Mouse (Mus musculus): ENCODE measurements around the gene Zfp119b. TPM values are rescaled to one million over a fixed set of nuclear protein-coding genes. Genes with fewer than 3 reads are reported as not detected.
"Not testable (repeated sequence)": the region's sequence is repeated elsewhere in the genome, so short reads cannot be mapped to it uniquely, and the experiment has no call there.

The Zfp119b gene
- polyA plus RNA-seq, 1 experiment from 2014 or later = 6.1 TPM

DNA sequence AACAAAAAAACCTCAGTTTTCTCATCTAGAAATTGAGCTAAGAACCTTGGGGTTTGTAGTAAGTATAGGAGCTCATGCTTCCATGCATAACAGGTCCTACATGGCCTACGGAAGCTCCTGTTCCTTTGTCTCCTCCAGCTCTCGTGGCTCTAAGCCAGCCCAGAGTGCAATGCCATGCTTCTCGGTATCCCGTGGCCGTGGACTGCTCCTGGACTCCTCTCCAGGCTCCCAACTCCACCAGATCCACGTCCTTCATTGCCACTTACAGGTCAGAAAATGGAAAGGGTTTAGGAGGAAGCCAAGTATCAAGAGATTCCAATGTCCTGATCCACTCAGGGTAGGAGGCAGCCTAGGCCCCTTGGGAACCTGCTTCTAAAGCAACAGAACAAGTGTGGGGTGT is 4.5 kb upstream of the Zfp119b start:
- H3K4me3 ChIP-seq (ENCODE audit: low read depth, low read length) = no peak overlapping the region
- H3K4me1 ChIP-seq (ENCODE audit: control insufficient read depth, insufficient read depth, low read length) = no peaks in the 10 kb centered on the region
- no peak for ATAC-seq (ENCODE audit: insufficient read depth, low FRiP score, low TSS enrichment)
- H3K9me3 ChIP-seq (ENCODE audit: control insufficient read depth, low read length) = no peaks in the 10 kb centered on the region
- H3K36me3 ChIP-seq (ENCODE audit: control insufficient read depth, insufficient read depth, low read length) = no peaks in the 10 kb centered on the region
- H3K4me2 ChIP-seq (ENCODE audit: low read depth) = no peak overlapping the region
- H3K9ac ChIP-seq (ENCODE audit: low read length) = no peak overlapping the region
- DNase-seq (ENCODE audit: low spot score) = no peak
- H3K27ac ChIP-seq (ENCODE audit: low read depth, low read length) = no peak overlapping the region
- WGBS = 84% methylated on average over 6 of the region's 6 CpGs
- H3K27me3 ChIP-seq (ENCODE audit: control insufficient read depth, insufficient read depth, low read length) = no peaks in the 10 kb centered on the region

DNA sequence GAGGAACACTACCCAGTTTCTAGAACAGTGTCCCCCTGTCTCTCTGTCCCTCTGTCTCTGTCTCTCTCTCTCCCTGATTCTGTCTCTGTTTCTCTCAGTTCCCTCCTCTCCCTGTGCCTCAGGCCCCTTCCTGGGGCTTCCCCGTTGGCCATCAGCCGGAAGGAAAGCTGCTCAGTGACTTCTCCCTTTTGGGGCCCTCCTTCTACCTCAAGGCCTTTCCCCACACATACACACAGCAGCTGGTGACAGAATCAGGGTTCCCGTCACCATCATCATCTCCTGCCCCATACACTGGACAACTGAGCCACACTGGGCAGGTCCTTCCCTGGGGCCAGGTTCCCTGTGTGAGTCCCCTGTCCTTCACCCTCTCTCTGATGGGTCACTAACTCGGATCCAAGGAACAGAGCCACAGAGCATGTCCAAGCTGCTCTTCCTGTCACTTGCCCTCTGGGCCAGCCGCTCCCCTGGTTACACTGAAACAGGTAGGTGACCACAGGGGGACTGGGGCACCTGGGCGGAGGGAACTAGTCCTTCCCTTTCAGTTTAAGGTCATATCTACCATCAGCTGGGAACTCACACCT is 3.2 kb upstream of the Zfp119b start, which contains the start of gene Ebi3:
Gene Ebi3, plus strand, starts transcription at position 194 of the 581 bp plus-strand sequence.
- H3K9me3 ChIP-seq (ENCODE audit: control insufficient read depth, low read length) = no peaks in the 10 kb centered on the region
- no peaks in the 10 kb centered on the region for H3K27me3 ChIP-seq (ENCODE audit: control insufficient read depth, insufficient read depth, low read length)
- WGBS = 78% methylated on average over 6 of the region's 6 CpGs
- no peak within 1 kb of the TSS for H3K27ac ChIP-seq (ENCODE audit: low read depth, low read length)
- no peak within 1 kb of the TSS for H3K9ac ChIP-seq (ENCODE audit: low read length)
- no peak for ATAC-seq (ENCODE audit: insufficient read depth, low FRiP score, low TSS enrichment)
- no peak within 1 kb of the TSS for H3K4me2 ChIP-seq (ENCODE audit: low read depth)
- H3K4me1 ChIP-seq (ENCODE audit: control insufficient read depth, insufficient read depth, low read length) = no peaks in the 10 kb centered on the region
- DNase-seq (ENCODE audit: low spot score) = no peak
- H3K4me3 ChIP-seq (ENCODE audit: low read depth, low read length) = no peak within 1 kb of the TSS
- H3K36me3 ChIP-seq (ENCODE audit: control insufficient read depth, insufficient read depth, low read length) = no peaks in the 10 kb centered on the region

GRCm38 (mm10) chr17:55952041-55952440 is 2.7 kb upstream of the Zfp119b start:
- Histone ChIP-seq H3K9me3 (ENCODE audit: control insufficient read depth, low read length) (no peaks in the 10 kb centered on the region), H3K4me2 (ENCODE audit: low read depth) (no peak overlapping the region), H3K27me3 (ENCODE audit: control insufficient read depth, insufficient read depth, low read length) (no peaks in the 10 kb centered on the region), H3K36me3 (ENCODE audit: control insufficient read depth, insufficient read depth, low read length) (no peaks in the 10 kb centered on the region), H3K4me3 (ENCODE audit: low read depth, low read length) (no peak overlapping the region), H3K9ac (ENCODE audit: low read length) (no peak overlapping the region), H3K27ac (ENCODE audit: low read depth, low read length) (no peak overlapping the region), H3K4me1 (ENCODE audit: control insufficient read depth, insufficient read depth, low read length) (no peaks in the 10 kb centered on the region)
- ATAC-seq (ENCODE audit: insufficient read depth, low FRiP score, low TSS enrichment) (no peak), DNase-seq (ENCODE audit: low spot score) (no peak)

DNA sequence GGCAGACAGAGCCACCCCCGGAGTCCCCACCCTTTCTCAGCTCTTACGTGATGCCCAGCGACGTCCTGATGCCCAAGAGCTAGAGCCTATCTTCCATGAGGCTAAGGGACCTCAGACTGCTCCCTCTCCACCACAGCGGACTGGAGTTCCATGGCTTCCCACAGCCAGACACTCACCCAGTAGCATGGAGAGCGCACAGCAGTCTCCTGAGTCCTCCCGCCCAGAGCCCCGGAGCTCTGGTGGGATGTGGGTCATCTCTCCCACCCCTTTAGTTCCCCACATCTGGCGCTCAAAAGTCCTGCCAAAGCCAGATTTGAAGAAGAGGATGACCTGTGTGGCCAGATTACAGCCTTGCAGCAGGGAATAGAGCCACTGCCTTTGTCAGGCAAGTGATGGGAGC is 1.3 kb upstream of the Zfp119b start:
- no peaks in the 10 kb centered on the region for H3K36me3 ChIP-seq (ENCODE audit: control insufficient read depth, insufficient read depth, low read length)
- ATAC-seq (ENCODE audit: insufficient read depth, low FRiP score, low TSS enrichment) (no peak), DNase-seq (ENCODE audit: low spot score) (no peak)
- H3K9ac ChIP-seq (ENCODE audit: low read length) = no peak overlapping the region
- 70% methylated on average over 9 of the region's 9 CpGs for WGBS
- H3K4me2 ChIP-seq (ENCODE audit: low read depth) = no peak overlapping the region
- H3K4me1 ChIP-seq (ENCODE audit: control insufficient read depth, insufficient read depth, low read length) = peaks cover 2% of the 10 kb centered on the region; the same call in 1 of the 2 replicates
- H3K27ac ChIP-seq (ENCODE audit: low read depth, low read length) = no peak overlapping the region
- no peak overlapping the region for H3K4me3 ChIP-seq (ENCODE audit: low read depth, low read length)
- H3K27me3 ChIP-seq (ENCODE audit: control insufficient read depth, insufficient read depth, low read length) = no peaks in the 10 kb centered on the region
- H3K9me3 ChIP-seq (ENCODE audit: control insufficient read depth, low read length) = no peaks in the 10 kb centered on the region

DNA sequence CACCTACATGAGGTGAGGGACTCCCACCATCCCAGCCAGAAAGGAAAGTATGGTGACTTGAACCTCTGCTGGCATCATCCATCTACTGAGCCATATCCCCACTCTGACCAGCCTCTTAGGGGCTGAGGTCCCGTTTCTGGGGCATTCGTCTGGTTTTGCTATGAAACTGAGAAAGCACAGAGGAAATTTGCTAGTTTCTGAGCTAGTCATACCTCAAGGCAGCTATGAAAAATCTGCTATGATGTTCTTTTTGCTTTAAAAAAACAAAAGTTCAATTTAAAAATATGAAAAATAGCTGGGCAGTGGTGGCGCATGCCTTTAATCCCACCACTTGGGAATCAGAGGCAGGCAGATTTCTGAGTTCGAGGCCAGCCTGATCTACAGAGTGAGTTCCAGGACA is 653 bp downstream of the Zfp119b start:
- Histone ChIP-seq H3K4me2 (ENCODE audit: low read depth) (no peak overlapping the region), H3K4me1 (ENCODE audit: control insufficient read depth, insufficient read depth, low read length) (peaks cover 3% of the 10 kb centered on the region; the same call in 1 of the 2 replicates), H3K27me3 (ENCODE audit: control insufficient read depth, insufficient read depth, low read length) (no peaks in the 10 kb centered on the region), H3K27ac (ENCODE audit: low read depth, low read length) (no peak overlapping the region), H3K4me3 (ENCODE audit: low read depth, low read length) (no peak overlapping the region), H3K36me3 (ENCODE audit: control insufficient read depth, insufficient read depth, low read length) (no peaks in the 10 kb centered on the region), H3K9me3 (ENCODE audit: control insufficient read depth, low read length) (no peaks in the 10 kb centered on the region), H3K9ac (ENCODE audit: low read length) (no peak overlapping the region)
- ATAC-seq (ENCODE audit: insufficient read depth, low FRiP score, low TSS enrichment) = no peak
- WGBS = 85% methylated on average over 4 of the region's 4 CpGs
- DNase-seq (ENCODE audit: low spot score) = no peak

DNA sequence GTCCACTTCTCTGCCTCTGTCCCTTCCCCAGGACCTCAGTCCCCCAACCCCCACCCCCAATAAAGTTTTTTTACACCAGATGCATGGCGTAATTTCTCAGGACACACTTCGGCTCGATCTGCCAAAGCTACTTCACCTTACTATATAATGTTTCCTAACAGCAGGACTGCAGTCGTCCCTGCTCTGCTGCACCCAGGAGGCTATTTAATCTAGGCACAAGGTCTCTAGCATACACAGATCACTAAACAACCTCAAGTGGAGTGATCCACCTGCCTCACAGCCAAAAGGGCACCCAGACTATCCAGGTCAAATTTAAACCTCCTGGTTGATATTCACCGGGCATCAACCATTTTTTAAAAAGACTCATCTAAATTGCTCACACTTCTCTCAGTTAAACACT is 3.6 kb downstream of the Zfp119b start:
- Histone ChIP-seq H3K36me3 (ENCODE audit: control insufficient read depth, insufficient read depth, low read length) (no peaks in the 10 kb centered on the region), H3K4me1 (ENCODE audit: control insufficient read depth, insufficient read depth, low read length) (peaks cover 3% of the 10 kb centered on the region; the same call in 1 of the 2 replicates), H3K4me3 (ENCODE audit: low read depth, low read length) (peak overlapping the region; percentile 43), H3K9ac (ENCODE audit: low read length) (peak overlapping the region; percentile 58), H3K9me3 (ENCODE audit: control insufficient read depth, low read length) (no peaks in the 10 kb centered on the region), H3K27me3 (ENCODE audit: control insufficient read depth, insufficient read depth, low read length) (no peaks in the 10 kb centered on the region), H3K27ac (ENCODE audit: low read depth, low read length) (peak overlapping the region; percentile 72), H3K4me2 (ENCODE audit: low read depth) (peak overlapping the region; percentile 73)
- 29% methylated on average over 5 of the region's 5 CpGs for WGBS
- no peak for ATAC-seq (ENCODE audit: insufficient read depth, low FRiP score, low TSS enrichment)
- DNase-seq (ENCODE audit: low spot score) = no peak

- peak overlapping the region; percentile 72 for H3K27ac ChIP-seq (ENCODE audit: low read depth, low read length)
- ATAC-seq (ENCODE audit: insufficient read depth, low FRiP score, low TSS enrichment) (peak; percentile 96), DNase-seq (ENCODE audit: low spot score) (peak; percentile 69)
- WGBS = under 1% methylated on average over 47 of the region's 56 CpGs
- H3K27me3 ChIP-seq (ENCODE audit: control insufficient read depth, insufficient read depth, low read length); H3K9me3 ChIP-seq (ENCODE audit: control insufficient read depth, low read length); H3K4me1 ChIP-seq (ENCODE audit: control insufficient read depth, insufficient read depth, low read length); H3K36me3 ChIP-seq (ENCODE audit: control insufficient read depth, insufficient read depth, low read length): not testable (repeated sequence)
- H3K4me2 ChIP-seq (ENCODE audit: low read depth) = peak overlapping the region; percentile 73
- H3K9ac ChIP-seq (ENCODE audit: low read length) = peak overlapping the region; percentile 58
- H3K4me3 ChIP-seq (ENCODE audit: low read depth, low read length) = peak overlapping the region; percentile 43
Measured at GRCm38 (mm10) chr17:55944866-55945682, 4.2 kb downstream of the Zfp119b start.

GRCm38 (mm10) chr17:55944387-55944865 is 4.9 kb downstream of the Zfp119b start:
- not testable (repeated sequence) for H3K4me1 ChIP-seq (ENCODE audit: control insufficient read depth, insufficient read depth, low read length); H3K27ac ChIP-seq (ENCODE audit: low read depth, low read length); ATAC-seq (ENCODE audit: insufficient read depth, low FRiP score, low TSS enrichment); H3K27me3 ChIP-seq (ENCODE audit: control insufficient read depth, insufficient read depth, low read length); H3K36me3 ChIP-seq (ENCODE audit: control insufficient read depth, insufficient read depth, low read length); H3K9me3 ChIP-seq (ENCODE audit: control insufficient read depth, low read length); DNase-seq (ENCODE audit: low spot score)
- WGBS = 37% methylated on average over 10 of the region's 10 CpGs
- Histone ChIP-seq H3K4me3 (ENCODE audit: low read depth, low read length) (peak overlapping the region; percentile 43), H3K4me2 (ENCODE audit: low read depth) (peak overlapping the region; percentile 73), H3K9ac (ENCODE audit: low read length) (peak overlapping the region; percentile 41; the same call in 1 of the 2 replicates)

- Histone ChIP-seq H3K9ac (ENCODE audit: low read length) (no peak overlapping the region), H3K4me3 (ENCODE audit: low read depth, low read length) (no peak overlapping the region), H3K9me3 (ENCODE audit: control insufficient read depth, low read length) (no peaks in the 10 kb centered on the region; the same call in 1 of the 2 replicates), H3K4me2 (ENCODE audit: low read depth) (no peak overlapping the region), H3K4me1 (ENCODE audit: control insufficient read depth, insufficient read depth, low read length) (no peaks in the 10 kb centered on the region), H3K27ac (ENCODE audit: low read depth, low read length) (no peak overlapping the region), H3K27me3 (ENCODE audit: control insufficient read depth, insufficient read depth, low read length) (no peaks in the 10 kb centered on the region), H3K36me3 (ENCODE audit: control insufficient read depth, insufficient read depth, low read length) (no peaks in the 10 kb centered on the region)
- ATAC-seq (ENCODE audit: insufficient read depth, low FRiP score, low TSS enrichment) (no peak), DNase-seq (ENCODE audit: low spot score) (no peak)
- 94% methylated on average over 15 of the region's 15 CpGs for WGBS
Measured at GRCm38 (mm10) chr17:55933191-55933590, 16.1 kb downstream of the Zfp119b start.
